Mouse (Mus musculus): ENCODE data around the gene Prr12. TPM values are rescaled to one million over a fixed set of nuclear protein-coding genes. Genes with fewer than 3 reads are reported as not detected.

Gene Prr12
- total RNA-seq, 1 experiment: 32.3 TPM

DNA sequence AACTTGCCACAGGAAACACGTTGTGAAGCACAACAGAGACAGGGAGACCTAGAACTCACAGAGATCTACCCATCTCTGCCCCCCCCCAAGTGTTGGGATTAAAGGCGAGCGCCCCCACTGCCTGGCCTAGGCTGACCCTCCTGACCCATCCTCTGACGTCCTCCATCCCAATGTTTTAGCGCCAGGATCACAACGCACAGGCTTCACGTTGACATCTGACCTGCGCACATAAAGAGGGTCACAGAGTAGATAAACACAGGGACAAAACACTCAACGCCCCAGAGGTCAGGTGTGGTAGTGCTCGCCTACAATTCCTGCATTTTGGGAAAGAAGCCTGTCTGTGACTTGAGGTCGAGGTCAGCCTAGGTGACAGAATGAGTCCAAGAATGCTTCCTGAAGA lies 16.0 kb downstream of the Prr12 start:
- in situ Hi-C loops (cut with MboI; ENCODE audit: low sequenced_read_pairs in 2 of 2, unreplicated experiment in 2 of 2): no loop called here
- Histone ChIP-seq H3K4me1 (ENCODE audit: control insufficient read depth in 2 of 2, insufficient read depth in 2 of 2, low read length in 2 of 2, poor library complexity in 1 of 2) (no peaks in the 10 kb centered on the region), H3K27ac (ENCODE audit: insufficient read depth, low read depth, low read length, poor library complexity, severe bottlenecking) (no peak overlapping the region), H3K4me3 (ENCODE audit: insufficient read depth in 1 of 2, low read depth in 1 of 2, low read length in 2 of 2, poor library complexity in 1 of 2, severe bottlenecking in 1 of 2) (no peak overlapping the region), H3K9ac (ENCODE audit: insufficient read depth, low read depth, low read length, poor library complexity, severe bottlenecking) (no peak overlapping the region), H3K9me3 (ENCODE audit: control insufficient read depth, insufficient read depth, low read depth, low read length) (no peaks in the 10 kb centered on the region), H3K36me3 (ENCODE audit: control insufficient read depth, insufficient read depth, low read length, poor library complexity, severe bottlenecking) (peaks cover 51% of the 10 kb centered on the region)
- no peak for TF ChIP-seq MAFK (IDR thresholded peaks at IDR 0.05; ENCODE audit: insufficient read depth, low read depth, low read length)
- no peak for DNase-seq (ENCODE audit: low read depth, low spot score)

DNA sequence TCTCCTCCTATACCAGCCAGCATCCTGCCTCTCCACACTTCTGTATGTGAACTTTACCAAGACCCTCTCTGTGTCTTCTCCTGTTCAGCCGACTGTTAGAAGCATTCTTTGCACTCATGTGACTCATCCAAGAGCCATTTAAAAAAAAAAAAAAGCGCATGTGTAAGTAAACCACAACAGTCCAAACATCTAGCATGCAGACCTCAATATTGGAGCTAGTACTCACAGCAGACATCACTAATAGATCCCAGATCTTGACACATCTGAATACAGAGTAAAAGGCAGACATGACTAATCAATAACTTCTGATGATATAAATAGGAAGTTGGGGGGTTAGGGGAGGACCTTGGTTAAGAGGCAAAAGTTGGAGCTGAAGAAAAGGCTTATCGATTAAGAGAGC lies 17.1 kb downstream of the Prr12 start:
- Histone ChIP-seq H3K9me3 (ENCODE audit: control insufficient read depth, insufficient read depth, low read depth, low read length) (no peaks in the 10 kb centered on the region), H3K9ac (ENCODE audit: insufficient read depth, low read depth, low read length, poor library complexity, severe bottlenecking) (no peak overlapping the region), H3K27ac (ENCODE audit: insufficient read depth, low read depth, low read length, poor library complexity, severe bottlenecking) (no peak overlapping the region), H3K36me3 (ENCODE audit: control insufficient read depth, insufficient read depth, low read length, poor library complexity, severe bottlenecking) (peaks cover 55% of the 10 kb centered on the region), H3K4me1 (ENCODE audit: control insufficient read depth in 2 of 2, insufficient read depth in 2 of 2, low read length in 2 of 2, poor library complexity in 1 of 2) (no peaks in the 10 kb centered on the region), H3K4me3 (ENCODE audit: insufficient read depth in 1 of 2, low read depth in 1 of 2, low read length in 2 of 2, poor library complexity in 1 of 2, severe bottlenecking in 1 of 2) (no peak overlapping the region)
- DNase-seq (ENCODE audit: low read depth, low spot score): no peak
- in situ Hi-C loops (cut with MboI; ENCODE audit: low sequenced_read_pairs in 2 of 2, unreplicated experiment in 2 of 2): no loop called here
- TF ChIP-seq ZC3H11A (IDR thresholded peaks at IDR 0.05; ENCODE audit: borderline replicate concordance, low read depth, low read length) (no peak), ZNF384 (IDR thresholded peaks at IDR 0.05; ENCODE audit: low read depth, low read length) (no peak), CHD2 (IDR thresholded peaks at IDR 0.05; ENCODE audit: low read depth, low read length) (no peak), HCFC1 (IDR thresholded peaks at IDR 0.05; ENCODE audit: borderline replicate concordance, insufficient read depth, low read length) (no peak), MAFK (IDR thresholded peaks at IDR 0.05; ENCODE audit: insufficient read depth, low read depth, low read length) (no peak)

DNA sequence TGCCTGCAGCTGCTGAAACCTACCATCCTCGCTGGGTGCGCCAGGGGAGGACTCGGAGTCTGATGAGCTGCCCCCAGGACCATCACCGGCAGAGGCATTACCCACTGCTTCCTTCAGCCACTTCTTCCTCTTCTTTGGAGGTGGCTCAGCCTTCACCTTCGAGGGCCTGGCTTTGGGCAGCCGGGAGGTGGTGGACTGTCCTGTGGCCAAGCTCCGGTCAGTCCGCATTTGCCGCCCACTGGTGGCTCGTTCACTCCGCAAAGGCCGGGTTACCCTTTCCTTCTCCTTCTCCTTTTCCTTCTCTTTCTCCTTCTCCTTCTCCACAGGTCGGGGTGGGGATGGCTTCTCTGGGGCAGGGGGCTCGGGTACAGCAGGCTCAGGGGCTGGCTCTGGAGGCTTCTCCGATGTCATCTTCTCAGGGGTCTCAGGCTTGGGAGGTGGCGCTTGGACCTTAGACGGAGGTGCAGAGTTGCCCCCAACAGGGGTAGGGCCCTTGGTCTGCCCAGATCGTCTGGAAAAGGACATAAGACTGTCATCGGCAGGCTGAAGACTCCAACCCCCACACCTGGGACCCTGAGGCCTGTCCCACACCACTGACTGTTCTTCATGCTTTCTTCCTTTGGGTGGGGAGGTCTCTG lies 18.8 kb downstream of the Prr12 start:
- Histone ChIP-seq H3K4me3 (ENCODE audit: insufficient read depth in 1 of 2, low read depth in 1 of 2, low read length in 2 of 2, poor library complexity in 1 of 2, severe bottlenecking in 1 of 2) (no peak overlapping the region), H3K27ac (ENCODE audit: insufficient read depth, low read depth, low read length, poor library complexity, severe bottlenecking) (no peak overlapping the region)
- in situ Hi-C loops (cut with MboI; ENCODE audit: low sequenced_read_pairs in 2 of 2, unreplicated experiment in 2 of 2): no loop called here

DNA sequence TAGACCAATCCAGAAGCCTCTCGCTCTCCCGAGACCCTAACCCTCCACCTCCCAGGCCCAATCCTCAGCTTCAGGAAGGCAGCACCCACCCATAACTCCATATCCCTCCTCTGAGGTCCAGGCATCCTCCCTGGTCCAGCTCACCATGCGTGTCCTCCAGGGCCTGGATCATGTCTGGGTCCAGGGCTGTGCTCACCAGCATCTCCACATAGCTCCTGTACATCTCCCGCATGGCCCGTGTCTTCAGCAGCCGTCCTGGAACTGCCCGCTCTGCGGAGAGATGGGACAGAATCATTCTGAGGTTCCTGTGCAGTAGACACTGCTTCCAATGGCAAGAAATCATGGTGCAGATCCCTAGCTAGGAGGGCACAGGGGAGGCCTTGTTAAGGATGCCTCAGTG lies 21.8 kb downstream of the Prr12 start:
- in situ Hi-C loops (cut with MboI; ENCODE audit: low sequenced_read_pairs in 2 of 2, unreplicated experiment in 2 of 2): no loop called here
- TF ChIP-seq ZC3H11A (IDR thresholded peaks at IDR 0.05; ENCODE audit: borderline replicate concordance, low read depth, low read length) (no peak), MAFK (IDR thresholded peaks at IDR 0.05; ENCODE audit: insufficient read depth, low read depth, low read length) (no peak)
- DNase-seq (ENCODE audit: low read depth, low spot score): no peak

More for the DNA sequence above, 18.8 kb downstream of the Prr12 start:
- H3K9me3 ChIP-seq (ENCODE audit: control insufficient read depth, insufficient read depth, low read depth, low read length): no peaks in the 10 kb centered on the region
- no peaks in the 10 kb centered on the region for H3K4me1 ChIP-seq (ENCODE audit: control insufficient read depth in 2 of 2, insufficient read depth in 2 of 2, low read length in 2 of 2, poor library complexity in 1 of 2)
- no peak for DNase-seq (ENCODE audit: low read depth, low spot score)
- H3K9ac ChIP-seq (ENCODE audit: insufficient read depth, low read depth, low read length, poor library complexity, severe bottlenecking): no peak overlapping the region
- TF ChIP-seq CHD2 (IDR thresholded peaks at IDR 0.05; ENCODE audit: low read depth, low read length) (no peak), ZC3H11A (IDR thresholded peaks at IDR 0.05; ENCODE audit: borderline replicate concordance, low read depth, low read length) (no peak)
- peaks cover 59% of the 10 kb centered on the region for H3K36me3 ChIP-seq (ENCODE audit: control insufficient read depth, insufficient read depth, low read length, poor library complexity, severe bottlenecking)

DNA sequence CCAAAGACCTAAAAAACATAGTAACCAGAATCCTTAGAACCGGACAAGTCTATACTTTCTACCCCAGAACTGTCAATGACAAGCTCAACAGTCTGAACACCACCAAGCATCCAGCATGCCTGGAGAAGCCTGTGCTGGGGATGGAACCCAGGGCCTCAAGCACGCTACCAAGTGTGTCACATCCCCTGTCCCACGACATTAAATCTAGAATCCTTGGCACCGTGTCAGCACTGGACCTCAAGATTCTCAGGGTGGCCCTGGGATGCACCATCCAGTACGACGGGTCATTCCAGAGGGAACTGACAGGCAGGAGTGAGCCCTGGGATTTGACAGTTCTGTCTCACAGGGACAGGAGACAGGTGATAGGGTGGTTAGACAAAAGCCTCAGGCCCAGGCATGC lies 22.7 kb downstream of the Prr12 start:
- TF ChIP-seq ZC3H11A (IDR thresholded peaks at IDR 0.05; ENCODE audit: borderline replicate concordance, low read depth, low read length) (no peak), MAFK (IDR thresholded peaks at IDR 0.05; ENCODE audit: insufficient read depth, low read depth, low read length) (no peak), HCFC1 (IDR thresholded peaks at IDR 0.05; ENCODE audit: borderline replicate concordance, insufficient read depth, low read length) (no peak), CHD2 (IDR thresholded peaks at IDR 0.05; ENCODE audit: low read depth, low read length) (no peak), ZNF384 (IDR thresholded peaks at IDR 0.05; ENCODE audit: low read depth, low read length) (no peak)
- H3K9ac ChIP-seq (ENCODE audit: insufficient read depth, low read depth, low read length, poor library complexity, severe bottlenecking): no peak overlapping the region
- H3K4me3 ChIP-seq (ENCODE audit: insufficient read depth in 1 of 2, low read depth in 1 of 2, low read length in 2 of 2, poor library complexity in 1 of 2, severe bottlenecking in 1 of 2): no peak overlapping the region
- peaks cover 63% of the 10 kb centered on the region for H3K36me3 ChIP-seq (ENCODE audit: control insufficient read depth, insufficient read depth, low read length, poor library complexity, severe bottlenecking)
- in situ Hi-C loops (cut with MboI; ENCODE audit: low sequenced_read_pairs in 2 of 2, unreplicated experiment in 2 of 2): no loop called here
- no peak overlapping the region for H3K27ac ChIP-seq (ENCODE audit: insufficient read depth, low read depth, low read length, poor library complexity, severe bottlenecking)
- no peaks in the 10 kb centered on the region for H3K9me3 ChIP-seq (ENCODE audit: control insufficient read depth, insufficient read depth, low read depth, low read length)
- no peak for DNase-seq (ENCODE audit: low read depth, low spot score)
- peaks cover 0 to 7% of the 10 kb centered on the region in 2 experiments; a peak in 1 of 4 replicates for H3K4me1 ChIP-seq (ENCODE audit: control insufficient read depth in 2 of 2, insufficient read depth in 2 of 2, low read length in 2 of 2, poor library complexity in 1 of 2)

More for the DNA sequence above, 21.8 kb downstream of the Prr12 start:
- peaks cover 66% of the 10 kb centered on the region for H3K36me3 ChIP-seq (ENCODE audit: control insufficient read depth, insufficient read depth, low read length, poor library complexity, severe bottlenecking)
- no peak overlapping the region for H3K27ac ChIP-seq (ENCODE audit: insufficient read depth, low read depth, low read length, poor library complexity, severe bottlenecking)
- no peak overlapping the region for H3K4me3 ChIP-seq (ENCODE audit: insufficient read depth in 1 of 2, low read depth in 1 of 2, low read length in 2 of 2, poor library complexity in 1 of 2, severe bottlenecking in 1 of 2)
- no peak overlapping the region for H3K9ac ChIP-seq (ENCODE audit: insufficient read depth, low read depth, low read length, poor library complexity, severe bottlenecking)
- H3K4me1 ChIP-seq (ENCODE audit: control insufficient read depth in 2 of 2, insufficient read depth in 2 of 2, low read length in 2 of 2, poor library complexity in 1 of 2): peaks cover 0 to 7% of the 10 kb centered on the region in 2 experiments; a peak in 1 of 4 replicates
- H3K9me3 ChIP-seq (ENCODE audit: control insufficient read depth, insufficient read depth, low read depth, low read length): no peaks in the 10 kb centered on the region

All from ES-E14 (cell line).